ENCODE assay signal across 9 mouse cellular contexts in the genomic region with DNA sequence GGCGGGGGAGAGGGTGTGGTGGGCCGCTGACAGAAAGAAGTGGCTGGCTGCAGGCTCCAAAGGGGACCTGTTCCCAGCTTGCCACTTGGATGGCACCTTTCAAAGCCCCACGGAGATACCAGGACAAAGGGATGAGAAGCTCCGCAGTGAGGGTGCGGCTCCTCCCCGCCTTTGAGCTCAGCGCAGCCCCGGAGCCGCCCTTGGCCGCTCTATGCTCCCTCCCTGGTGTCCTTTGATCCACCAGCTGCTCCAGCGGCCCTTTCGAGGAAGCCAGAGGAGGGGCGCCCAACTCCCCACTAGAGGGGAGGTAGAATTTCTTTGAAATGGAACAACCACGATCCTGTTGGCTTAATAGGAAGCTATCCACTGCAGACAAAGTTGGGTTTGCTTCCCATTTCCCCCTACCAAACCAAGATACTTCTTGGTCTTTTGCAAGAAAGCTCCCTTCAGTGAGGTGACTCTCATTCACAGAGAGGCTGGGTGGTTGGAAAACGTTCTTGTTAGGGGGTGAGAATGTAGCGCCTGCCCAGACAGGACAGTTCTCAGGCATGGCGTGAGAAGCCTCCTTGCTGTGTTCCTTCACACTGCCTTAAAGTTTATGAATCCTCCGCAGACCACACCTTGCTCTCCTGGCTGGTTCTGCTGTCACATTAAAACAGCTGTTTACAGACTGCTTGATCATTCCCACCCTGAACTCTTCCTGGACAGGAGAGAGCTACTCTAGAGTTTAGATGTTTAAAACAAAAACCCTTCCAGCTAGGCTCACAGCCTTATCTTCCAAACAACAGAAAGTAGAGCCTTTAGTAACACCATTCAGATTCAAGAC. TPM values are rescaled to one million over a fixed set of nuclear protein-coding genes. Genes with fewer than 3 reads are reported as not detected.
DNase-seq lines count a peak whose midpoint lies in the region; ATAC-seq and TF ChIP-seq lines count a peak whose summit lies in the region.
"Had no signal": no experiment of that assay in that cellular context is flagged by ENCODE, and none has a peak within 500 bp of the region (broad histone marks: within the 10 kb centered on the region; RNA-seq: fewer than 3 reads in every experiment).

No protein-coding gene starts in this region.

- no peak overlapping the region for H3K27ac ChIP-seq in ES-E14 (ENCODE audit: insufficient read depth, low read depth, low read length, poor library complexity, severe bottlenecking)
- peak overlapping the region; percentile 76 for H3K27ac ChIP-seq in heart, embryonic 10.5 days
- no peak overlapping the region for H3K27ac ChIP-seq in limb, embryonic 12.5 days
- no peak overlapping the region for H3K27ac ChIP-seq in neural tube, embryonic 15.5 days (replicated peaks)

- peak overlapping the region; percentile 59 for H3K4me2 ChIP-seq in limb, embryonic 12.5 days
- peak overlapping the region; percentile 53 for H3K4me2 ChIP-seq in neural tube, embryonic 15.5 days

- H3K4me3 ChIP-seq in ES-E14 (ENCODE audit: insufficient read depth in 1 of 2, low read depth in 1 of 2, low read length in 2 of 2, poor library complexity in 1 of 2, severe bottlenecking in 1 of 2) = peak overlapping the region in 1 of 2 experiments; percentile 26; a peak in 1 of 4 replicates
- H3K4me3 ChIP-seq in heart, embryonic 10.5 days = peak overlapping the region; percentile 57
- H3K4me3 ChIP-seq in limb, embryonic 12.5 days (replicated peaks) = peak overlapping the region; percentile 30
- peak overlapping the region; percentile 15 for H3K4me3 ChIP-seq in neural tube, embryonic 15.5 days (replicated peaks)

- in situ Hi-C loops in ES-E14 (cut with MboI; ENCODE audit: low sequenced_read_pairs in 2 of 2, unreplicated experiment in 2 of 2) = no loop called here

- H3K9me3 ChIP-seq in ES-E14 (ENCODE audit: control insufficient read depth, insufficient read depth, low read depth, low read length) = no peaks in the 10 kb centered on the region
- no peaks in the 10 kb centered on the region for H3K9me3 ChIP-seq in heart, embryonic 10.5 days
- no peaks in the 10 kb centered on the region for H3K9me3 ChIP-seq in limb, embryonic 12.5 days
- no peaks in the 10 kb centered on the region for H3K9me3 ChIP-seq in neural tube, embryonic 15.5 days (replicated peaks)

- intact Hi-C loops in left cerebral cortex, postnatal 36 days (cut with DNase I) = loop anchor here (2.0 kb wide), 2 partner anchors 55 to 209 kb away; no protein-coding TSS in a partner anchor

- WGBS in heart, embryonic 10.5 days = 4% methylated on average over 18 of the region's 18 CpGs
- 2% methylated on average over 18 of the region's 18 CpGs for WGBS in limb, embryonic 12.5 days
- WGBS in neural tube, embryonic 15.5 days = 9% methylated on average over 18 of the region's 18 CpGs

- peaks cover 4 to 15% of the 10 kb centered on the region in 2 experiments; a peak in 3 of 4 replicates for H3K4me1 ChIP-seq in ES-E14 (ENCODE audit: control insufficient read depth in 2 of 2, insufficient read depth in 2 of 2, low read length in 2 of 2, poor library complexity in 1 of 2)
- H3K4me1 ChIP-seq in heart, embryonic 10.5 days = peaks cover 50% of the 10 kb centered on the region
- H3K4me1 ChIP-seq in limb, embryonic 12.5 days (replicated peaks) = peaks cover 17% of the 10 kb centered on the region
- peaks cover 25% of the 10 kb centered on the region for H3K4me1 ChIP-seq in neural tube, embryonic 15.5 days

- H3K36me3 ChIP-seq in ES-E14 (ENCODE audit: control insufficient read depth, insufficient read depth, low read length, poor library complexity, severe bottlenecking) = no peaks in the 10 kb centered on the region
- H3K36me3 ChIP-seq in heart, embryonic 10.5 days = no peaks in the 10 kb centered on the region
- no peaks in the 10 kb centered on the region for H3K36me3 ChIP-seq in limb, embryonic 12.5 days
- H3K36me3 ChIP-seq in neural tube, embryonic 15.5 days = no peaks in the 10 kb centered on the region

- ATAC-seq in limb, embryonic 12.5 days (ENCODE audit: insufficient number of reproducible peaks, insufficient read depth, low FRiP score, low TSS enrichment, low read depth) = 0 out of 2 replicates have a peak, but pooled peaks have one; percentile 31
- ATAC-seq in neural tube, embryonic 15.5 days (ENCODE audit: low FRiP score) = no peak
- ATAC-seq in frontal cortex, adult (ENCODE audit: low TSS enrichment) = no peak

- H3K27me3 ChIP-seq in heart, embryonic 10.5 days (ENCODE audit: insufficient read depth, poor library complexity, severe bottlenecking) = 0 out of 2 replicates have a peak, but pooled peaks cover 2% of the 10 kb centered on the region
- peaks cover 39% of the 10 kb centered on the region for H3K27me3 ChIP-seq in limb, embryonic 12.5 days
- H3K27me3 ChIP-seq in neural tube, embryonic 15.5 days (replicated peaks) = peaks cover 25% of the 10 kb centered on the region

- H3K9ac ChIP-seq in ES-E14 (ENCODE audit: insufficient read depth, low read depth, low read length, poor library complexity, severe bottlenecking) = no peak overlapping the region
- H3K9ac ChIP-seq in limb, embryonic 12.5 days (replicated peaks) = peak overlapping the region; percentile 47; the same call in 1 of the 2 replicates
- peak overlapping the region; percentile 34; the same call in 1 of the 2 replicates for H3K9ac ChIP-seq in neural tube, embryonic 15.5 days (replicated peaks)

- peak; percentile 43 for DNase-seq in adrenal gland, postnatal 14 days
- no peak for DNase-seq in adrenal gland, postnatal 4 days (ENCODE audit: low spot score in 2 of 2)
- peak; percentile 29 for DNase-seq in ES-E14 (ENCODE audit: low read depth, low spot score)
- no peak for DNase-seq in heart, embryonic 10.5 days (ENCODE audit: low spot score)
- no peak for DNase-seq in left cerebral cortex, postnatal 36 days (ENCODE audit: low spot score in 2 of 2)

TF ChIP-seq in ES-E14, 5 proteins besides CTCF, POLR2A, EP300 and RAD21:
- TF ChIP-seq CHD2 (IDR thresholded peaks at IDR 0.05; ENCODE audit: low read depth, low read length) = no peak
- TF ChIP-seq MAFK (IDR thresholded peaks at IDR 0.05; ENCODE audit: insufficient read depth, low read depth, low read length) = no peak
- TF ChIP-seq HCFC1 (IDR thresholded peaks at IDR 0.05; ENCODE audit: borderline replicate concordance, insufficient read depth, low read length) = no peak
- TF ChIP-seq ZC3H11A (IDR thresholded peaks at IDR 0.05; ENCODE audit: borderline replicate concordance, low read depth, low read length) = no peak
- TF ChIP-seq ZNF384 (IDR thresholded peaks at IDR 0.05; ENCODE audit: low read depth, low read length) = no peak
TF ChIP-seq in ES-E14: peak in this region for 0.

RNA-seq across cellular contexts. Expression of a gene that starts 45.9 kb away (rescaled TPM):
- total RNA-seq in adrenal gland, postnatal 14 days (2021) = 21.0 and 25.7 TPM in 2 replicates
- 10 to 100 TPM; 21.2 to 27.3 TPM for total RNA-seq in adrenal gland, postnatal 4 days (2021)
- 16.3 and 16.9 TPM in 2 replicates for total RNA-seq in ES-E14 (2012; rRNA removed)
- polyA plus RNA-seq in heart, embryonic 10.5 days (2016; fragmentation: Nextera tagmentation; extraction: Ambion mirVana) = 14.7 and 15.2 TPM in 2 replicates
- polyA plus RNA-seq in limb, embryonic 12.5 days (2016; fragmentation: Nextera tagmentation; extraction: Ambion mirVana) = 24.7 and 28.9 TPM in 2 replicates
- 20.4 and 22.2 TPM in 2 replicates for polyA plus RNA-seq in neural tube, embryonic 15.5 days (2015; fragmentation: Nextera tagmentation; extraction: Ambion mirVana)
- 10 to 100 TPM; 48.3 to 56.6 TPM for total RNA-seq in left cerebral cortex, postnatal 36 days (2021)

RNA-seq across cellular contexts. Expression of a gene that starts 49.9 kb away (rescaled TPM):
- not detected in 2 replicates for total RNA-seq in adrenal gland, postnatal 14 days (2021)
- under 1 TPM; 0.14 TPM for total RNA-seq in adrenal gland, postnatal 4 days (2021)
- 0.69 and 0.94 TPM in 2 replicates for total RNA-seq in ES-E14 (2012; rRNA removed)
- polyA plus RNA-seq in heart, embryonic 10.5 days (2016; fragmentation: Nextera tagmentation; extraction: Ambion mirVana) = 1.0 TPM in 2 replicates
- 1.8 and 2.3 TPM in 2 replicates for polyA plus RNA-seq in limb, embryonic 12.5 days (2016; fragmentation: Nextera tagmentation; extraction: Ambion mirVana)
- polyA plus RNA-seq in neural tube, embryonic 15.5 days (2015; fragmentation: Nextera tagmentation; extraction: Ambion mirVana) = 1.1 and 1.2 TPM in 2 replicates
- total RNA-seq in left cerebral cortex, postnatal 36 days (2021) = under 1 TPM; 0.59 to 0.75 TPM
- total RNA-seq: common myeloid progenitor, adult 5-6 weeks had no signal

RNA-seq across cellular contexts. Expression of a gene that starts 54.1 kb away (rescaled TPM):
- 3.8 and 6.4 TPM in 2 replicates for total RNA-seq in adrenal gland, postnatal 14 days (2021)
- 1 to 10 TPM; 2.8 to 2.9 TPM for total RNA-seq in adrenal gland, postnatal 4 days (2021)
- 0.36 and 1.2 TPM in 2 replicates for total RNA-seq in ES-E14 (2012; rRNA removed)
- 0.65 and 1.3 TPM in 2 replicates for polyA plus RNA-seq in heart, embryonic 10.5 days (2016; fragmentation: Nextera tagmentation; extraction: Ambion mirVana)
- 0.50 and 0.70 TPM in 2 replicates for polyA plus RNA-seq in limb, embryonic 12.5 days (2016; fragmentation: Nextera tagmentation; extraction: Ambion mirVana)
- 1.0 and 1.1 TPM in 2 replicates for polyA plus RNA-seq in neural tube, embryonic 15.5 days (2015; fragmentation: Nextera tagmentation; extraction: Ambion mirVana)
- total RNA-seq in left cerebral cortex, postnatal 36 days (2021) = 10 to 100 TPM; 43.2 to 50.9 TPM
- total RNA-seq: common myeloid progenitor, adult 5-6 weeks had no signal

Comparison
In these comparisons a context has a peak if more than half of its experiments do, and no peak if none do; other contexts are left out.
1. DNase-seq: peak in adrenal gland, postnatal 14 days (single experiment) and ES-E14 (single experiment); none in adrenal gland, postnatal 4 days (0 of 2), heart, embryonic 10.5 days (single experiment) and left cerebral cortex, postnatal 36 days (0 of 2).